Mouse (Mus musculus) thymus, adult 2 months (tissue): ENCODE results near the gene Trpm5.

Source experiments
- CTCF ChIP-seq: fragments of 200-500 bp; IDR thresholded peaks from 2 replicates; pipeline ENCODE4 v1.5.1; 2012; ENCODE audit warnings: mild to moderate bottlenecking, control low read depth, low read length, moderate library complexity, borderline replicate concordance; ENCODE audit not compliant: control insufficient read depth, poor library complexity, insufficient read depth; ENCODE audit errors: extremely low read depth
- POLR2A ChIP-seq: fragments of 200-500 bp; IDR thresholded peaks from 2 replicates; pipeline ENCODE4 v1.6.1; 2012; ENCODE audit warnings: mild to moderate bottlenecking, low read length, control low read depth, moderate library complexity; ENCODE audit not compliant: control insufficient read depth, poor library complexity, insufficient read depth; ENCODE audit errors: extremely low read depth

- no peak for TF ChIP-seq POLR2A
- no peak for TF ChIP-seq CTCF
Measured at GRCm38 (mm10) chr7:143055001-143055400, 39.4 kb downstream of the Trpm5 start.
